ENCODE assay signal across 9 mouse cellular contexts in the genomic region with DNA sequence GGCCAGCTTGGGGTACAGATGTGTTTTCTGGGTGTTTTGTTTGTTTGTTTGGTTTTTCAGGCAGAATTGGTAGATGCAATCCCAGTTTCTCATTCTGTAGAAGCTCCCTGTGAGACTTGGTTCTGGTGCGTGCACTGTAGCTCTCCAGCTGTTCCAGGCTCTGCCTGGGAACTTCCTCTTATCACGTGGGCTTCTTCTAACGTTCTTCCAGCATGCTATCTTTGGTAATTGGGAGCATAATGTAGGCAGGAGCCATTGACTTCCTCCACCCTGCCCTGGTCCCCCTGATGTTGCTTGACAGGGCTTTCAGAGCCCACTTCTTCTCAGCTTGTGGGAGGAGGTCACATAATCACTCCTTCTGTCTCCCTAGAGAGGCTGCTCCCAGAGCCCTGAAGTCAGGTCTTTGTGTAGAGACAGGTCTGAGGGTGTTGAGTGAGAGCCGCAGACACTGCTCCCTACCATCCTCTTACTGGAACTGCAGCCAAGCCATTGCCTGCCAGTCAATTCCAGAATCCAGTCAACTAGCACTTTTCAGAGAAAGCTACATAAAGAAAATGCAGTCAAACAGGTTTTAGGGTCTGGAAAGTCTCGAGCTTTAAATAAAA. TPM values are rescaled to one million over a fixed set of nuclear protein-coding genes. Genes with fewer than 3 reads are reported as not detected.
A peak's percentile ranks its signal among the peaks of the same experiment; 100 is the strongest.
DNase-seq lines count a peak whose midpoint lies in the region; ATAC-seq and TF ChIP-seq lines count a peak whose summit lies in the region.
"Had no signal": no experiment of that assay in that cellular context is flagged by ENCODE, and none has a peak within 500 bp of the region (broad histone marks: within the 10 kb centered on the region; RNA-seq: fewer than 3 reads in every experiment).

No protein-coding gene starts in this region.

- H3K27me3 ChIP-seq in liver, postnatal 0 days (ENCODE audit: insufficient read depth, low read length), result no peaks in the 10 kb centered on the region
- H3K27me3 ChIP-seq in liver, embryonic 11.5 days (replicated peaks; ENCODE audit: control insufficient read depth, insufficient read depth, low read length), result no peaks in the 10 kb centered on the region
- H3K27me3 ChIP-seq in kidney, embryonic 14.5 days (ENCODE audit: control insufficient read depth, insufficient read depth, low read length), result no peaks in the 10 kb centered on the region
- H3K27me3 ChIP-seq: hindbrain, embryonic 15.5 days had no signal

- no peak for DNase-seq in liver, postnatal 0 days
- no peak for DNase-seq in liver, embryonic 11.5 days (ENCODE audit: low spot score)
- DNase-seq in embryo, embryonic 10 days (ENCODE audit: low spot score), result peak; percentile 70
- DNase-seq in naive thymus-derived CD4-positive, alpha-beta T cell, adult 2 months (ENCODE audit: low read depth), result peak; percentile 40
- DNase-seq in cerebellum, postnatal 25 days, result no peak
- no peak for DNase-seq in right cerebral cortex, postnatal 14 days
- DNase-seq in spleen, adult 18-20 months, result no peak

- H3K4me1 ChIP-seq in liver, postnatal 0 days (ENCODE audit: insufficient read depth), result peaks cover 7% of the 10 kb centered on the region
- H3K4me1 ChIP-seq in liver, embryonic 11.5 days (replicated peaks; ENCODE audit: control insufficient read depth, insufficient read depth, low read length), result peaks cover 11% of the 10 kb centered on the region
- 0 out of 2 replicates have a peak, but pooled peaks cover 3% of the 10 kb centered on the region for H3K4me1 ChIP-seq in kidney, embryonic 14.5 days (ENCODE audit: control insufficient read depth, insufficient read depth, low read length)

- ATAC-seq in liver, postnatal 0 days, result no peak
- no peak for ATAC-seq in liver, embryonic 11.5 days (replicated peaks; ENCODE audit: low FRiP score)
- ATAC-seq in kidney, embryonic 14.5 days (ENCODE audit: low FRiP score, low TSS enrichment), result peak; percentile 63; the same call in 1 of the 2 replicates

- peak; percentile 49 for TF ChIP-seq CTCF in liver, postnatal 0 days (IDR thresholded peaks at IDR 0.05; ENCODE audit: low read depth)

- TF ChIP-seq EP300 in liver, postnatal 0 days (IDR thresholded peaks at IDR 0.05; ENCODE audit: low read depth), result no peak

- no peaks in the 10 kb centered on the region for H3K9me3 ChIP-seq in liver, postnatal 0 days (ENCODE audit: low read length)
- no peaks in the 10 kb centered on the region for H3K9me3 ChIP-seq in liver, embryonic 11.5 days (ENCODE audit: control insufficient read depth, low read length)
- H3K9me3 ChIP-seq in kidney, embryonic 14.5 days (ENCODE audit: control insufficient read depth, low read length), result no peaks in the 10 kb centered on the region
- H3K9me3 ChIP-seq: hindbrain, embryonic 15.5 days had no signal

- no peaks in the 10 kb centered on the region for H3K36me3 ChIP-seq in liver, postnatal 0 days (replicated peaks; ENCODE audit: insufficient read depth, low read length)
- H3K36me3 ChIP-seq in liver, embryonic 11.5 days (ENCODE audit: control insufficient read depth, insufficient read depth, low read length), result no peaks in the 10 kb centered on the region
- no peaks in the 10 kb centered on the region for H3K36me3 ChIP-seq in kidney, embryonic 14.5 days (ENCODE audit: control insufficient read depth, insufficient read depth, low read length)
- H3K36me3 ChIP-seq: hindbrain, embryonic 15.5 days had no signal

- no peak overlapping the region for H3K27ac ChIP-seq in liver, postnatal 0 days (ENCODE audit: low read depth)
- no peak overlapping the region for H3K27ac ChIP-seq in liver, embryonic 11.5 days (ENCODE audit: low read depth, low read length)
- H3K27ac ChIP-seq in kidney, embryonic 14.5 days (ENCODE audit: low read depth, low read length), result no peak overlapping the region
- H3K27ac ChIP-seq: hindbrain, embryonic 15.5 days had no signal

- H3K4me2 ChIP-seq in liver, postnatal 0 days (ENCODE audit: low read depth, low read length), result no peak overlapping the region
- no peak overlapping the region for H3K4me2 ChIP-seq in liver, embryonic 11.5 days
- H3K4me2 ChIP-seq in kidney, embryonic 14.5 days (replicated peaks; ENCODE audit: low read depth, low read length), result no peak overlapping the region
- H3K4me2 ChIP-seq: hindbrain, embryonic 15.5 days had no signal

- 18% methylated on average over 5 of the region's 5 CpGs for WGBS in liver, postnatal 0 days (ENCODE audit: insufficient replicate concordance)
- WGBS in liver, embryonic 11.5 days, result 15% methylated on average over 5 of the region's 5 CpGs
- WGBS in kidney, embryonic 14.5 days, result 17% methylated on average over 5 of the region's 5 CpGs

- H3K9ac ChIP-seq in liver, postnatal 0 days (replicated peaks), result no peak overlapping the region
- H3K9ac ChIP-seq in liver, embryonic 11.5 days (ENCODE audit: low read depth, low read length), result no peak overlapping the region
- H3K9ac ChIP-seq in kidney, embryonic 14.5 days (ENCODE audit: low read depth, low read length), result no peak overlapping the region
- H3K9ac ChIP-seq: hindbrain, embryonic 15.5 days had no signal

- no peak overlapping the region for H3K4me3 ChIP-seq in liver, postnatal 0 days (ENCODE audit: low read depth, low read length)
- H3K4me3 ChIP-seq in liver, embryonic 11.5 days (ENCODE audit: low read depth, low read length), result no peak overlapping the region
- H3K4me3 ChIP-seq in kidney, embryonic 14.5 days (ENCODE audit: low read length), result no peak overlapping the region
- H3K4me3 ChIP-seq: hindbrain, embryonic 15.5 days had no signal

RNA-seq across cellular contexts. Expression of gene Depdc1b, which starts 15.7 kb away (rescaled TPM):
- polyA plus RNA-seq in liver, postnatal 0 days (2015; fragmentation: Nextera tagmentation; extraction: Ambion mirVana), result 5.4 and 6.5 TPM in 2 replicates
- 13.5 and 14.9 TPM in 2 replicates for polyA plus RNA-seq in liver, embryonic 11.5 days (2014; fragmentation: Nextera tagmentation; extraction: Ambion mirVana)
- polyA plus RNA-seq in kidney, embryonic 14.5 days (2014; fragmentation: Nextera tagmentation; extraction: Ambion mirVana), result 12.7 and 14.4 TPM in 2 replicates

Comparison
In these comparisons a context has a peak if more than half of its experiments do, and no peak if none do; other contexts are left out.
1. DNase-seq: peak in embryo, embryonic 10 days (single experiment) and naive thymus-derived CD4-positive, alpha-beta T cell, adult 2 months (single experiment); none in liver, postnatal 0 days (single experiment), liver, embryonic 11.5 days (single experiment), cerebellum, postnatal 25 days (0 of 2), right cerebral cortex, postnatal 14 days (single experiment) and spleen, adult 18-20 months (0 of 2).